Mouse (Mus musculus) heart, postnatal 0 days (tissue): Measurements from ENCODE around the gene Myh3. TPM values are rescaled to one million over a fixed set of nuclear protein-coding genes. Genes with fewer than 3 reads are reported as not detected.

Experiments used
- ATAC-seq: fragments of 200-750 bp; cut with Nextera tagmentation; 2 replicates; pipeline ENCODE4 v1.8.0; 2017; ENCODE audit warnings: low read depth, moderate number of reproducible peaks, moderate library complexity; ENCODE audit not compliant: insufficient read depth
- DNase-seq: peaks from one replicate; pipeline ENCODE4 v3.0.0-alpha.2; 2016; ENCODE audit warnings: low spot score
- H3K27ac ChIP-seq: fragments of 300-500 bp; sonication (generic); 2 replicates; pipeline ENCODE4 v1.5.1; 2014; ENCODE audit warnings: low read depth, mild to moderate bottlenecking
- H3K27me3 ChIP-seq: fragments of 300-500 bp; sonication (generic); 2 replicates; pipeline ENCODE4 v1.6.1; 2014; ENCODE audit warnings: low read length, mixed read lengths; ENCODE audit not compliant: control insufficient read depth, insufficient read depth
- H3K36me3 ChIP-seq: fragments of 300-500 bp; sonication (generic); replicated peaks from 2 replicates; pipeline ENCODE4 v1.6.1; 2014; ENCODE audit warnings: low read length, mixed read lengths; ENCODE audit not compliant: control insufficient read depth, insufficient read depth
- H3K4me1 ChIP-seq: fragments of 300-500 bp; sonication (generic); 2 replicates; pipeline ENCODE4 v1.6.1; 2014; ENCODE audit warnings: antibody characterized with exemption; ENCODE audit not compliant: control insufficient read depth, insufficient read depth
- H3K4me2 ChIP-seq: fragments of 300-500 bp; sonication (generic); 2 replicates; pipeline ENCODE4 v1.6.1; 2014; ENCODE audit warnings: low read depth, mild to moderate bottlenecking, low read length, moderate library complexity
- H3K4me3 ChIP-seq: fragments of 300-500 bp; sonication (generic); 2 replicates; pipeline ENCODE4 v1.5.1; 2014; ENCODE audit warnings: low read depth, low read length
- H3K9ac ChIP-seq: fragments of 300-500 bp; sonication (generic); replicated peaks from 2 replicates; pipeline ENCODE4 v1.6.1; 2014; ENCODE audit warnings: low read depth, low read length, mixed read lengths
- H3K9me3 ChIP-seq: fragments of 300-500 bp; sonication (generic); replicated peaks from 2 replicates; pipeline ENCODE4 v1.6.1; 2016; ENCODE audit warnings: low read length; ENCODE audit not compliant: control insufficient read depth
- CTCF ChIP-seq: IDR thresholded peaks from 2 replicates; pipeline ENCODE4 v1.5.1; 2016; ENCODE audit warnings: antibody characterized with exemption, control low read depth, low read depth
- EP300 ChIP-seq: IDR thresholded peaks from 2 replicates; pipeline ENCODE4 v1.6.1; 2016; ENCODE audit warnings: antibody characterized with exemption, low read depth
- WGBS: fragments of 180-500 bp; shearing (Covaris S2); extraction: QIAGEN DNeasy Blood & Tissue Kit; methylation state at CpG from one replicate; pipeline ENCODE4 v1.1.7; 2014; 5-methylcytosine and 5-hydroxymethylcytosine counted together
- polyA plus RNA-seq: library from polyadenylated mRNA; unstranded; fragments of >200 nt; fragmentation: Nextera tagmentation; extraction: Ambion mirVana; gene quantifications from 2 replicates; pipeline ENCODE4 v1.2.1, GENCODE M21; 2015
- total RNA-seq: library from RNA; depleted of rRNA; stranded (reverse); fragments of >200 nt; gene quantifications from 2 replicates; pipeline ENCODE4 v1.2.3, GENCODE M21; 2014; ENCODE audit warnings: low replicate concordance

Gene Myh3
- total and polyA plus RNA-seq, 2 experiments from 2014 or later, result 0.01 TPM; not detected in 1

DNA sequence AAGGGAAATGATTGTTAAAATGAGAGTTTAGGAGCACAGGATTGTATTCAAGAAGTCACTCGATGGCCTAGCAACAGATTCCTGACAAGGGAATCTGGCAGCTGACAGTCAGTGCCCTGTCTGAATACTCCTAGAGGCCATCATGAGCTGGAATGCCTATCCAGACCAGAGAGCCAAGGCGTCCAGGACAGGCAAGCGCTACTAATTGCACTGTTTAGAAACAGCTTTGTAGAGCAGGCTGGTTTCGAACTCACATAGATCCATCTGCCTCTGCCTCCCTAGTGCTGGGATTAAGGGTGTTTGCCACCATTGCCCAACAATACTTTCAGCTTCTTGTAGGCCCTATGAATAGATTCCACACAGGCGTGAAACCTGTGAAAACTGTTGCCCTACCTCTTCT is 36.2 kb downstream of the Myh3 start:
- ATAC-seq, result no peak
- Histone ChIP-seq H3K36me3 (no peaks in the 10 kb centered on the region), H3K4me3 (no peak overlapping the region), H3K4me1 (no peaks in the 10 kb centered on the region), H3K27ac (no peak overlapping the region), H3K9ac (no peak overlapping the region), H3K27me3 (no peaks in the 10 kb centered on the region), H3K4me2 (no peak overlapping the region), H3K9me3 (no peaks in the 10 kb centered on the region)
- 76% methylated on average over 5 of the region's 5 CpGs for WGBS
- TF ChIP-seq CTCF (no peak), EP300 (no peak)
- DNase-seq, result no peak

DNA sequence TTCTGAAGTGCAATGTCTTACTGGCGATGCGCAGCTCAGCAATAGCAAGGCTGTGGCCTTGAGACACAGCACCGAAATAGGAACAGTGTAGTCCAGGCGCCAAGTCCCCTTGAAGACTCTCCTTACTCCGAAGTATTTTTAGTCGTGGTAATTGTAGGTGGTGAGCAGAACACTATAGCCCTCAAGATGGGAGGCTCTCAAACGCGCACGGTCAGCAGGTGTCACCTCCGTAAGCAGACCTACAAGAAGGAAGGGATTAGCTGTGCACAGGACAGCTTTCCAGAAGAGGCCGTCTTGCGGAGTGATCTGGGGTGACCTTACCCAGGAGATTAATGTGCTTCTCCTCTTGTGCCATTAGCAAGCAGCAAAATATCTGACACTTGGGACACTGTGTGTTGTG is 36.8 kb downstream of the Myh3 start:
- 76% methylated on average over 12 of the region's 12 CpGs for WGBS
- no peaks in the 10 kb centered on the region for H3K27me3 ChIP-seq
- ATAC-seq (no peak), DNase-seq (no peak)
- no peaks in the 10 kb centered on the region for H3K9me3 ChIP-seq
- no peaks in the 10 kb centered on the region for H3K4me1 ChIP-seq
- no peak overlapping the region for H3K4me3 ChIP-seq
- H3K4me2 ChIP-seq, result no peak overlapping the region
- no peak overlapping the region for H3K9ac ChIP-seq
- H3K27ac ChIP-seq, result no peak overlapping the region
- H3K36me3 ChIP-seq, result no peaks in the 10 kb centered on the region
- TF ChIP-seq EP300, result no peak
- TF ChIP-seq CTCF, result no peak

DNA sequence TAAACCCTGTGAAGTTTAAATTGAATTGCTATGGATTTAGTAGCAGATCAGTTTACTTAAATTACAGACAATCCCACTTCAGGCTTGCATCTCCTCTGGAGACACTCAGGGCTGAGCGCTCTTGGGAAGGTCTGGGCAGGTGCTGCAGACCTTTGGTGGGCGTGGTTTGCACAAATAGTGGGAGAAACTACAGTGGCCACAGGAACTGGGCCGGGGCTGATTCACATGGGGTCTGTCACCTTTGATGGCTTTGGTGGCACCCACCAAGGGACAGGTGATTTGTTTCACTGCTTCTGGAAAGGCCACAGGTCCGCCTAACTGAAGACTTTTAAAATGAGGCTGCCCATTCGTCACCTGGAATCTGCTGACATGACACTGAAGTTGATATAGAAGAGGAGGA is 38.6 kb downstream of the Myh3 start:
- H3K4me1 ChIP-seq, result no peaks in the 10 kb centered on the region
- no peaks in the 10 kb centered on the region for H3K9me3 ChIP-seq
- TF ChIP-seq EP300 (no peak), CTCF (no peak)
- WGBS, result 56% methylated on average over 5 of the region's 5 CpGs
- no peaks in the 10 kb centered on the region for H3K36me3 ChIP-seq
- H3K4me2 ChIP-seq, result no peak overlapping the region
- no peak overlapping the region for H3K9ac ChIP-seq
- H3K4me3 ChIP-seq, result no peak overlapping the region
- H3K27ac ChIP-seq, result no peak overlapping the region
- ATAC-seq (no peak), DNase-seq (no peak)
- no peaks in the 10 kb centered on the region for H3K27me3 ChIP-seq

DNA sequence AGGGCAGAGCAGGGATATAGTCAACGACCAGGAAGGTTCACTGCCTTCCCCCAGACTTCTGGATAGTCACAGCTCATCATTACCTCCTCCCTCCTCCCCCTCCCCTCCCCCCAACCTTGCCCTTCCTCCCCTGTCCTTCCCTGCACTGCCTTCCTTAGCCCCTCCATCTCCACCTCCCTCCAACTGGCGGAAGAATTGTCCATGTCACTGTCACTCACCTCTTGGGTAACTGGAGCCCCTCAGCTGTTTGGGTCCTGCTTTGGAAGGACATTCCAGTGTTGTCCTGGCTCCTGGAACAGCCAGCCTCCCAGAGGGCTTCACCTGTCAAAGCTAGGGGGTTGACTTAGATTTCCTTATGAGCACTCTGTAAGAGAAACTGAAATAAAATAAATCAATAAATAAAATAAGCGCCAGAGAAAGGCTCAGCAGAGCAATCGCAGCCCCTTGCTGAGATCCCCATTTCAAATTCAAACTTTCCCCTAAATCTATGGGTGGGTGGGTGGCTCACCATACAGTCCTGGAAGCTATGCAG is 41.5 kb downstream of the Myh3 start:
- no peaks in the 10 kb centered on the region for H3K4me1 ChIP-seq
- H3K9me3 ChIP-seq, result no peaks in the 10 kb centered on the region
- no peak for ATAC-seq
- 45% methylated on average over 4 of the region's 4 CpGs for WGBS
- no peak for TF ChIP-seq EP300
- no peak for TF ChIP-seq CTCF
- H3K4me2 ChIP-seq, result no peak overlapping the region
- H3K4me3 ChIP-seq, result no peak overlapping the region
- no peaks in the 10 kb centered on the region for H3K36me3 ChIP-seq
- DNase-seq, result no peak
- H3K27ac ChIP-seq, result no peak overlapping the region
- H3K27me3 ChIP-seq, result no peaks in the 10 kb centered on the region
- H3K9ac ChIP-seq, result no peak overlapping the region

DNA sequence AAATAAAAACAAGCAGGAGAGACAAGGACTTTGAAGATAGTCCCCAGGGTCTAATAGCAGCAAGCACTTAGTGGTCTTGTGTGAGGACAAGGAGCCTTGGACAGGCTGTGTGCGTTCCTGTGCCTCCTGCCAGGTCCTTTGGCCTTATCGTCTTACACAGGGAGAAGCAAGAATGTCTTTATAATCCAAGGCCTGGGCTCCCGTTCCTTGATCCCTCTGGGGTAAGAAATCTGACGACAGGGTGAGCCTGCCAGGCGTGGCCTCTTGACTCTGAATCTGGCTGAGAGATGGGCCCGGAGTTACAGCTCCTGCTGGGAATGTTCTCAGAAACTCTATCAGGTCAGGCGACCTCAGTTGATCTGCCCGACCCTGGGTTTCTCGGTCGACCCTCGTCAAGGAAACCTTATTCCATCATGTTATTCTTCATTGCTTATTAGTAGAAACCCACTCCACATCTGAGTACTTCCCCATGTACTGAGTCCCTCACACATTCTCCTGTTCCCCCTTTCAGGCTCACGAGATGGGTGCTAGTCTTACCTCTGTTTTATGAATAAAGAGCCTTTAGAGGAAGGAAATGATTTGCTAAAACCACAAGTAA is 42.7 kb downstream of the Myh3 start:
- Histone ChIP-seq H3K4me2 (no peak overlapping the region), H3K4me3 (no peak overlapping the region), H3K4me1 (no peaks in the 10 kb centered on the region), H3K27me3 (no peaks in the 10 kb centered on the region), H3K9ac (no peak overlapping the region), H3K27ac (no peak overlapping the region), H3K9me3 (no peaks in the 10 kb centered on the region), H3K36me3 (no peaks in the 10 kb centered on the region)
- ATAC-seq, result no peak
- 59% methylated on average over 12 of the region's 12 CpGs for WGBS
- no peak for DNase-seq
- TF ChIP-seq EP300 (no peak), CTCF (no peak)

DNA sequence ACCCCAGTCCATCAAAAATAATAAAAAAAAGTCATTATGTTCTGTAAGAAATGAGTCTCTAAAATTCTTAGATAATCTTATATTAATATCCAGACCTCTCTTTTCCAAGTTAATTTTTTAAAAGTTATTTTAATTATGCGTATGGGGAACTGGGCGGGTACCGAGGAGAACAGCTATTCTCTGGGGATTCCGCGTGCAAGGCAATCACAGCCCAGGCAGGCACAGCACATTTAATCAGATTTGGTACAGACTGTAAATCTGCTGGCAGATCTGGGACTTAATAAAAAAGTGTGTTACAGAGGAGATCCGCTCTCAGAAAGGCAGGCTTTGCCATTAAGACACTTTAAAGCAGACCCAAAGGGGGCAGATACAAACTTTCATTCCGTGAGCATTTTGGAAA is 46.8 kb downstream of the Myh3 start:
- H3K9me3 ChIP-seq, result no peaks in the 10 kb centered on the region
- no peak overlapping the region for H3K27ac ChIP-seq
- H3K4me1 ChIP-seq, result no peaks in the 10 kb centered on the region
- DNase-seq (no peak), ATAC-seq (no peak)
- TF ChIP-seq EP300 (no peak), CTCF (no peak)
- 80% methylated on average over 7 of the region's 7 CpGs for WGBS
- no peak overlapping the region for H3K4me2 ChIP-seq
- H3K36me3 ChIP-seq, result no peaks in the 10 kb centered on the region
- H3K4me3 ChIP-seq, result no peak overlapping the region
- H3K9ac ChIP-seq, result no peak overlapping the region
- H3K27me3 ChIP-seq, result no peaks in the 10 kb centered on the region
